Mouse (Mus musculus) liver, adult (tissue): ENCODE measurements around the gene Dcaf4.

Experiments
- GATA4 ChIP-seq: IDR thresholded peaks from 2 replicates; pipeline ENCODE4 v1.6.1; 2014; ENCODE audit warnings: mild to moderate bottlenecking, low read length; ENCODE audit not compliant: insufficient replicate concordance

Gene Dcaf4

DNA sequence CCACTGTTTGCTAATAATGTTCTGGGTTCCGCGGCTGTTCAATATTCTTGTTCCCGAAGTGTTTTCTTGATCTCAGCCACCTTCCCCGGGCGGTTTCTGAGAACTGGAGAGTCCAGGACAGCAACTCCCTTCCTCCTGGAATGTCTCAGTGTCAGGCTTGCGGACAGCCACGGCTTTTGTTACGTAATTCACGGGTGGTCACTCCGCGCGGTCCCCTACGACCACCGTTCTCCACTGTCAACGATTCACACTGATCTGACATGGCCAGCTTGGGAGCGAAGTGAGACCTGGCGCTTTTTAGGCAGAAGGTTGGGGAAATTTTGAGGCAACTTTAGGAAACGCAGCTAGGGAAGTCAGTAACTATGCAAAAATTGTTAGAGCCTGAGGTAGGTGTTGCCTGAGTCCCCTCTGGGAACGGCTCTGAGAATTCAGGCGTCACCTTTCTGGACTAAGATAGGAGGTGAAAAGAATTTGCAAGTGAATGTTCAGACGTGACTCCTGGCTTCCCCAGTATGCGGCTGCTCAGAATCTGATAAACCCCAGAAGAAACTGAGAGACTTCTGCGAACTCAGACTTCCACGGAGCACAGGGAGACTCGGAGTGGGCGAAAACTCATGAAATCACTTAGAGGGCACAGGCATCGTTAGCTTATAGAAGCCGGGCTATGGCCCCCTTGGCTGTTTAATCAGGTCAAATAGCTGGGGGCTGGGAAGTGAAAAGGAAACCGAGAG is 31.9 kb upstream of the Dcaf4 start:
- TF ChIP-seq GATA4, result no peak

- no peak for TF ChIP-seq GATA4
Observed at GRCm38 (mm10) chr12:83489748-83490147, 30.5 kb upstream of the Dcaf4 start.

GRCm38 (mm10) chr12:83491609-83492008 is 28.7 kb upstream of the Dcaf4 start:
- no peak for TF ChIP-seq GATA4

DNA sequence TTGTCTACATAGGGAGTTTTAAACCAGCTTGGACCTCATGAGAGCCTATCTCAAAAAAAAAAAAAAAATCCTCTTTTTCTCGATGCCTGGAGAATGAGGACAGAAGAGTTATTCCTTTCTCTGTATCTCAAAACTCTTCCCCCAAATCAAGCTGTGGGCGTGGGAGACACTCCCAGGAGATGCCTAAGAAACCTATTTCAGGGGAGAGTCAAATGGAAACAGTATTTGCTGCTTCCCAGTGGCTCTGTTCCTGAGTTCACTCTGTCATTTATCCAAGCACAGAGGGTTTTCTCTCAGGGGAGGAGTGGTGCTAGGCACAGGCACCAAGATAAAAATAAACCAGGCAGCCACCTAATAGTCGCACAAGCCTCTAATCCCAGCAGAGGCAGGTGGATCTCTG is 27.5 kb upstream of the Dcaf4 start:
- TF ChIP-seq GATA4, result no peak

DNA sequence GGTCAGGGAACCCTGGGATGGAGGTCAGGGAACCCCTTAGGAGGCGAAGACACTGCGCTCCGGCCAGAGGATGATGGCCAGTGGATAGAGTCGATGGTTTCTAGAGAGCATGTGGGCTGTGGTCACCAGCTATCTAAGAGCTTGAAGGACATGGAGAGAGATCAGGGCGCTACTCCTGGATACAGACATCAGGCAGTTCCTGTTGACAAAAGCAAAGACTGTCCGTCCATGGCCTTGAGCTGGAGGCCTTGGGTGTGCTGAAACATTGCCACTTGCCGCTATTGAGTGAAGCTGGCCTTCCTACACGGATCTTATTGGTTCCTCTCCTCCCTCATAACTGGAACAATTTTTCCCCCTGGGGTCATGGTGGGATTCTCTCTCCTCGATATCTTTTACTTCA is 26.1 kb upstream of the Dcaf4 start:
- TF ChIP-seq GATA4, result no peak

DNA sequence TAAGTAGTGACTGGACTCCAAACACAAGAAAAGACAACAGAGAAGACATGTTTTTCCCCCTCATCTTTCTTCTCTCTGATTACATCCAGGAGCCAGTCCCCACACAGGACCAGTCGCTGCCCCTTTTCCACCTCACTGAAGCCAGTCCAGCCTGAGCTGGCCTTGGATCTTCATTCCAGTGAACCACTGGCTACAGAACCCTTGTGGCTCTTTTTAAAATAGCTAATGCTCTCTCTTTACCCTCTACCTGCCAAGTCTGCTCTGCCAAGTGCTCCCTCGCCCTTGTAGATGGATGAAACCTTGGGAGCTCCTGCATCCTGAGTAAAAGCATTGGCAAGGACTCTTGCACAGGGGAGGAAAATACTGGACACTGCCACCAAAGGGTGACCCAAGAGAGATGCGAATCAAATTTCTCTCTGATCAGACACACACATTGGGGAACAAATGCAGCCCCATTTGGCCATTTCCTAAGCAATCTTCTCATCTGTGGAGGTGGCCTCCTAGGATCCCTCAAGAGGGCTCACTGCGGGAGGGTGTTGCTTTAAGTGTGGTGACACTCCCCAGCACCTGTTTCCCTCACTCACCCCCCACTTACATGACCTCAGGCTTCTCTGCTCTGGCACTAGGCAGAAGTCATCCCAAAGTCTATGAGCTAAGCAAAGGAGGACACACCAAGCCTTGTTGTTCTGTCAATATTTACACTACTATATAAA is 24.9 kb upstream of the Dcaf4 start:
- TF ChIP-seq GATA4, result no peak

- no peak for TF ChIP-seq GATA4
Observed at GRCm38 (mm10) chr12:83495961-83496282, 24.3 kb upstream of the Dcaf4 start.

- TF ChIP-seq GATA4, result no peak
Observed at GRCm38 (mm10) chr12:83496336-83496735, 23.9 kb upstream of the Dcaf4 start.

GRCm38 (mm10) chr12:83496736-83497135 is 23.5 kb upstream of the Dcaf4 start:
- no peak for TF ChIP-seq GATA4

- TF ChIP-seq GATA4, result no peak
Observed at GRCm38 (mm10) chr12:83497959-83498358, 22.3 kb upstream of the Dcaf4 start.

GRCm38 (mm10) chr12:83499256-83499655 is 21.0 kb upstream of the Dcaf4 start:
- no peak for TF ChIP-seq GATA4

GRCm38 (mm10) chr12:83502190-83502589 is 18.1 kb upstream of the Dcaf4 start:
- TF ChIP-seq GATA4, result no peak

DNA sequence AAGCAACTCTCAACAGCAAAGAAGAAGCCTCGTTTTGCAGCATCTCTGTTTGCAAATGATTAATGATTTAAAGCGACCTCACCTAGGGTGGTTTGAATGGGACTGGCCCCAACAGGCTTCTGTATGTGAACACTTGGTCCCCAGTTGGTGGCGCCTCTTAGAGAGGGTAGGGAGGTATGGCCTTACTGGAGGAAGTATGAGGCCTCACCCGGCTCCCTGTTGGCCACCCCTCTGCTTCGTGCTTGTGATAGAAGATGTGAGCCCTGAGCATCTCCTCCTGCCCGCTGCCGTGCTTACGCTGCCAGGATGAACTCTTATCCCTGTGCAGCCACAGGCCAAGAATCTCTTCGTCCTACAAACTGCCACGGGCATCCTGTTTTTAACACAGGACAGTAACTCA is 13.7 kb upstream of the Dcaf4 start:
- no peak for TF ChIP-seq GATA4

- TF ChIP-seq GATA4, result no peak
Observed at GRCm38 (mm10) chr12:83510586-83510985, 9.7 kb upstream of the Dcaf4 start.

DNA sequence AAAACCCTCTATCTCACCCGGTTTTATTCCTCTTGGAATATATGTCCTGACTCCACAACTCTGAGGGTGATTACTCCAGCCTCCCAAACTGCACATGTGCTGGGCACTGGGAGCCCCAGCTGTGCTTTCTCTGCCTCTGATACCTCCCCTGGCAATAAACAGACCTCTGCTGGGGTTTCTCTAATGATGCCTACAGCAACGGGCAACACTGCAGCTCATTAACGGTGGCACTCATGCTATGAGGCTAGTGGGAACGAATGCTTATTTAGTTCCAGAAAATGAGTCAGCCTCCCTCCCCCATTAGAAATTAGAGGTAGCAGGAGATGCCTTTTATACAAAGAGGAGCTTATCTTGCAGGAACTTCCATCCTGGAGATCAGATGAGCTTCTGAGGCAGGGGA is 7.5 kb upstream of the Dcaf4 start:
- TF ChIP-seq GATA4, result no peak

DNA sequence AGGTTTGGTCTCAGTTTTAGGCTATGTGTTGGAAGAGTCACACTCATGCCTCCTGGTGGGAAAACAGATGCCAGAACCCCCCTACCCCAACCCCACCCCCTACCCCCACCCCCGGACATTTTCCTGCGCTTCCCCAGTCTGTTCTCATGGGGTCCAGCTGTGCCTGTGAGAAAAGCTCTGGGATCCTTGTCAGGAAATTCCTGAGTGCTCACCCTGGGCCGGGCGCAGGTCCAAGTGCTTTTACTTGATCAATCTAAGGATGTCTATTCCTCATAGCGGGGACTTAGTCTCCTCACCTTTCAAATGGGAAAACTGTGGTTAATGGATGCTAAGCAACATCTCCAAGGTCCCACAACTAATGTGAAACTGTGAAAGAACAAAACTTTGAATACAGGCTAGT is 7.1 kb upstream of the Dcaf4 start:
- TF ChIP-seq GATA4, result no peak

GRCm38 (mm10) chr12:83514216-83514615 is 6.0 kb upstream of the Dcaf4 start:
- TF ChIP-seq GATA4, result no peak
